8 mouse cellular contexts compared by ENCODE assay signal in genomic region chr5:129786161-129786560, GRCm38 (mm10). TPM values are rescaled to one million over a fixed set of nuclear protein-coding genes. Genes with fewer than 3 reads are reported as not detected.
DNase-seq lines count a peak whose midpoint lies in the region; ATAC-seq and TF ChIP-seq lines count a peak whose summit lies in the region.

No protein-coding gene starts in this region.

- no peaks in the 10 kb centered on the region for H3K27me3 ChIP-seq in lung, postnatal 0 days (replicated peaks; ENCODE audit: insufficient read depth, low read length)
- no peaks in the 10 kb centered on the region for H3K27me3 ChIP-seq in embryonic facial prominence, embryonic 11.5 days (ENCODE audit: control insufficient read depth, insufficient read depth, low read length)
- no peaks in the 10 kb centered on the region for H3K27me3 ChIP-seq in intestine, embryonic 14.5 days (replicated peaks; ENCODE audit: control insufficient read depth, insufficient read depth, low read length)
- H3K27me3 ChIP-seq in neural tube, embryonic 13.5 days = no peaks in the 10 kb centered on the region

- no peaks in the 10 kb centered on the region for H3K9me3 ChIP-seq in lung, postnatal 0 days (ENCODE audit: low read length)
- no peaks in the 10 kb centered on the region for H3K9me3 ChIP-seq in embryonic facial prominence, embryonic 11.5 days (replicated peaks; ENCODE audit: control insufficient read depth, low read length)
- no peaks in the 10 kb centered on the region for H3K9me3 ChIP-seq in intestine, embryonic 14.5 days (ENCODE audit: control insufficient read depth, low read length)
- no peaks in the 10 kb centered on the region for H3K9me3 ChIP-seq in neural tube, embryonic 13.5 days

- no peak for TF ChIP-seq POLR2A in lung, adult 2 months (IDR thresholded peaks at IDR 0.05; ENCODE audit: borderline replicate concordance, extremely low read depth, low read depth, low read length)

- no peak for TF ChIP-seq CTCF in lung, postnatal 0 days (IDR thresholded peaks at IDR 0.05)
- no peak for TF ChIP-seq CTCF in lung, adult 2 months (IDR thresholded peaks at IDR 0.05; ENCODE audit: insufficient read depth, low read length)

- DNase-seq in lung, postnatal 0 days (ENCODE audit: low spot score) = no peak
- no peak for DNase-seq in lung, adult 2 months
- no peak for DNase-seq in embryonic facial prominence, embryonic 11.5 days (ENCODE audit: low spot score)
- DNase-seq in intestine, embryonic 14.5 days (ENCODE audit: low spot score) = peak; percentile 55
- DNase-seq in right cerebral cortex, postnatal 10 days (ENCODE audit: low spot score in 2 of 2) = no peak
- DNase-seq in adrenal gland, postnatal 10 days = no peak
- DNase-seq in cerebellum, postnatal 36 days = no peak

- H3K4me2 ChIP-seq in lung, postnatal 0 days (replicated peaks; ENCODE audit: low read depth, low read length) = peak overlapping the region; percentile 65
- peak overlapping the region; percentile 62 for H3K4me2 ChIP-seq in embryonic facial prominence, embryonic 11.5 days (ENCODE audit: low read depth, low read length)
- peak overlapping the region; percentile 85 for H3K4me2 ChIP-seq in intestine, embryonic 14.5 days (ENCODE audit: low read length)
- H3K4me2 ChIP-seq in neural tube, embryonic 13.5 days = peak overlapping the region; percentile 93

- peak overlapping the region; percentile 95 for H3K9ac ChIP-seq in lung, postnatal 0 days (replicated peaks; ENCODE audit: low read depth)
- H3K9ac ChIP-seq in embryonic facial prominence, embryonic 11.5 days (replicated peaks; ENCODE audit: low read length) = peak overlapping the region; percentile 98
- H3K9ac ChIP-seq in intestine, embryonic 14.5 days (ENCODE audit: low read length) = peak overlapping the region; percentile 94
- peak overlapping the region; percentile 94 for H3K9ac ChIP-seq in neural tube, embryonic 13.5 days

- H3K27ac ChIP-seq in lung, postnatal 0 days (ENCODE audit: low read length) = peak overlapping the region; percentile 98
- H3K27ac ChIP-seq in embryonic facial prominence, embryonic 11.5 days (replicated peaks; ENCODE audit: low read depth, low read length) = peak overlapping the region; percentile 94; the same call in 1 of the 2 replicates
- peak overlapping the region; percentile 97 for H3K27ac ChIP-seq in intestine, embryonic 14.5 days (ENCODE audit: low read depth)
- peak overlapping the region; percentile 98 for H3K27ac ChIP-seq in neural tube, embryonic 13.5 days (replicated peaks)

- no peak for TF ChIP-seq EP300 in lung, postnatal 0 days (IDR thresholded peaks at IDR 0.05)

- no peak for ATAC-seq in lung, postnatal 0 days
- ATAC-seq in embryonic facial prominence, embryonic 11.5 days (replicated peaks; ENCODE audit: insufficient number of reproducible peaks, low FRiP score, low TSS enrichment, low read depth) = no peak
- no peak for ATAC-seq in intestine, embryonic 14.5 days (replicated peaks; ENCODE audit: low FRiP score, low TSS enrichment, low read depth)
- no peak for ATAC-seq in neural tube, embryonic 13.5 days (ENCODE audit: low read depth)

- H3K4me3 ChIP-seq in lung, postnatal 0 days (ENCODE audit: low read depth, low read length) = peak overlapping the region; percentile 89
- H3K4me3 ChIP-seq in lung, adult 2 months (replicated peaks; ENCODE audit: extremely low read depth, low read depth, low read length) = no peak overlapping the region
- H3K4me3 ChIP-seq in embryonic facial prominence, embryonic 11.5 days (ENCODE audit: low read depth, low read length) = peak overlapping the region; percentile 71
- peak overlapping the region; percentile 80 for H3K4me3 ChIP-seq in intestine, embryonic 14.5 days (ENCODE audit: low read depth, low read length)
- peak overlapping the region; percentile 96 for H3K4me3 ChIP-seq in neural tube, embryonic 13.5 days

- peaks cover 18% of the 10 kb centered on the region for H3K36me3 ChIP-seq in lung, postnatal 0 days (ENCODE audit: insufficient read depth, low read length)
- H3K36me3 ChIP-seq in embryonic facial prominence, embryonic 11.5 days (replicated peaks; ENCODE audit: control insufficient read depth, insufficient read depth, low read depth, low read length) = peaks cover 17% of the 10 kb centered on the region
- H3K36me3 ChIP-seq in intestine, embryonic 14.5 days (ENCODE audit: control insufficient read depth, insufficient read depth, low read length) = peaks cover 26% of the 10 kb centered on the region
- peaks cover 25% of the 10 kb centered on the region for H3K36me3 ChIP-seq in neural tube, embryonic 13.5 days

- WGBS in lung, postnatal 0 days = 71% methylated on average over 6 of the region's 6 CpGs
- WGBS in lung, adult 2 months = 68% methylated on average over 6 of the region's 6 CpGs
- 78% methylated on average over 6 of the region's 6 CpGs for WGBS in embryonic facial prominence, embryonic 11.5 days
- 72% methylated on average over 6 of the region's 6 CpGs for WGBS in intestine, embryonic 14.5 days
- whole genome bisulfite sequencing in neural tube, embryonic 13.5 days = 78% methylated on average over 6 of the region's 6 CpGs

- peaks cover 11% of the 10 kb centered on the region; the same call in 1 of the 2 replicates for H3K4me1 ChIP-seq in lung, postnatal 0 days (ENCODE audit: insufficient read depth, low read depth, low read length)
- peaks cover 2% of the 10 kb centered on the region; the same call in 1 of the 2 replicates for H3K4me1 ChIP-seq in lung, adult 2 months (ENCODE audit: control insufficient read depth, insufficient read depth, low read length)
- no peaks in the 10 kb centered on the region; the same call in 1 of the 2 replicates for H3K4me1 ChIP-seq in embryonic facial prominence, embryonic 11.5 days (ENCODE audit: control insufficient read depth, insufficient read depth, low read length)
- peaks cover 12% of the 10 kb centered on the region for H3K4me1 ChIP-seq in intestine, embryonic 14.5 days (replicated peaks; ENCODE audit: control insufficient read depth, insufficient read depth, low read length)
- peaks cover 24% of the 10 kb centered on the region for H3K4me1 ChIP-seq in neural tube, embryonic 13.5 days (replicated peaks)

RNA-seq across cellular contexts. Expression of gene Psph, which starts 1.1 kb away (rescaled TPM):
- polyA plus RNA-seq in lung, postnatal 0 days (2015; fragmentation: Nextera tagmentation; extraction: Ambion mirVana) = 20.8 and 21.4 TPM in 2 replicates
- 12.9 and 13.5 TPM in 2 replicates for polyA plus RNA-seq in lung, adult 2 months (2012; rRNA removed)
- 34.9 and 36.0 TPM in 2 replicates for polyA plus RNA-seq in embryonic facial prominence, embryonic 11.5 days (2014; fragmentation: Nextera tagmentation; extraction: Ambion mirVana)
- polyA plus RNA-seq in intestine, embryonic 14.5 days (2014; fragmentation: Nextera tagmentation; extraction: Ambion mirVana) = 43.9 and 47.9 TPM in 2 replicates
- polyA plus RNA-seq in neural tube, embryonic 13.5 days (2015; fragmentation: Nextera tagmentation; extraction: Ambion mirVana) = 30.9 and 35.2 TPM in 2 replicates
- total RNA-seq in adrenal gland, postnatal 10 days (2021) = 10 to 100 TPM; 25.2 to 28.4 TPM
